Mouse (Mus musculus) forebrain, postnatal 0 days (tissue): Measurements from ENCODE around the gene Sirt4. TPM values are rescaled to one million over a fixed set of nuclear protein-coding genes. Genes with fewer than 3 reads are reported as not detected.
A peak's percentile ranks its signal among the peaks of the same experiment; 100 is the strongest.

Experiments used
- ATAC-seq: fragments of 200-750 bp; cut with Nextera tagmentation; 2 replicates; pipeline ENCODE4 v1.8.0; 2017; ENCODE audit warnings: mild to moderate bottlenecking, moderate library complexity
- DNase-seq: peaks from one replicate; pipeline ENCODE4 v3.0.0-alpha.2; 2015
- H3K27ac ChIP-seq: fragments of 300-500 bp; sonication (generic); 2 replicates; pipeline ENCODE4 v1.5.1; 2014; ENCODE audit warnings: low read depth, mild to moderate bottlenecking, antibody characterized with exemption, low read length, moderate library complexity, mixed read lengths
- H3K27me3 ChIP-seq: fragments of 300-500 bp; sonication (generic); 2 replicates; pipeline ENCODE4 v1.6.1; 2014; ENCODE audit warnings: mild to moderate bottlenecking, low read length, mixed read lengths; ENCODE audit not compliant: insufficient read depth
- H3K36me3 ChIP-seq: fragments of 300-500 bp; sonication (generic); 2 replicates; pipeline ENCODE4 v1.6.1; 2014; ENCODE audit warnings: mild to moderate bottlenecking, moderate library complexity; ENCODE audit not compliant: insufficient read depth
- H3K4me1 ChIP-seq: fragments of 300-500 bp; sonication (generic); 2 replicates; pipeline ENCODE4 v1.6.1; 2014; ENCODE audit warnings: antibody characterized with exemption; ENCODE audit not compliant: insufficient read depth
- H3K4me2 ChIP-seq: fragments of 300-500 bp; sonication (generic); 2 replicates; pipeline ENCODE4 v1.6.1; 2014; ENCODE audit warnings: low read depth, mild to moderate bottlenecking, moderate library complexity
- H3K4me3 ChIP-seq: fragments of 300-500 bp; sonication (generic); 2 replicates; pipeline ENCODE4 v1.5.1; 2014; ENCODE audit warnings: low read depth, low read length, mixed read lengths
- H3K9ac ChIP-seq: fragments of 300-500 bp; sonication (generic); 2 replicates; pipeline ENCODE4 v1.6.1; 2014; ENCODE audit warnings: mild to moderate bottlenecking
- H3K9me3 ChIP-seq: fragments of 300-500 bp; sonication (generic); 2 replicates; pipeline ENCODE4 v1.6.1; 2016; ENCODE audit warnings: low read length
- CTCF ChIP-seq: sonication (generic); IDR thresholded peaks from 2 replicates; pipeline ENCODE4 v1.5.1; 2016; ENCODE audit warnings: antibody characterized with exemption, control low read depth, low read depth
- WGBS: fragments of 180-500 bp; shearing (Covaris S2); extraction: QIAGEN DNeasy Blood & Tissue Kit; methylation state at CpG from one replicate; pipeline ENCODE4 v1.1.7; 2014; 5-methylcytosine and 5-hydroxymethylcytosine counted together
- polyA plus RNA-seq: library from polyadenylated mRNA; unstranded; fragments of >200 nt; fragmentation: Nextera tagmentation; extraction: Ambion mirVana; gene quantifications from 2 replicates; pipeline ENCODE4 v1.2.1, GENCODE M21; 2015
- total RNA-seq: library from RNA; depleted of rRNA; stranded (reverse); fragments of >200 nt; gene quantifications from 2 replicates; pipeline ENCODE4 v1.2.3, GENCODE M21; 2014

The Sirt4 gene
- total and polyA plus RNA-seq, 2 experiments from 2014 or later = 18.3 to 36.3 TPM

GRCm38 (mm10) chr5:115469791-115470190 lies 14.7 kb downstream of the Sirt4 start:
- Histone ChIP-seq H3K9ac (no peak overlapping the region), H3K4me3 (no peak overlapping the region), H3K4me2 (no peak overlapping the region), H3K27me3 (no peaks in the 10 kb centered on the region), H3K9me3 (no peaks in the 10 kb centered on the region), H3K4me1 (no peaks in the 10 kb centered on the region), H3K36me3 (no peaks in the 10 kb centered on the region), H3K27ac (no peak overlapping the region)
- no peak for ATAC-seq
- no peak for DNase-seq
- TF ChIP-seq CTCF = no peak
- 68% methylated on average over 6 of the region's 6 CpGs for WGBS

DNA sequence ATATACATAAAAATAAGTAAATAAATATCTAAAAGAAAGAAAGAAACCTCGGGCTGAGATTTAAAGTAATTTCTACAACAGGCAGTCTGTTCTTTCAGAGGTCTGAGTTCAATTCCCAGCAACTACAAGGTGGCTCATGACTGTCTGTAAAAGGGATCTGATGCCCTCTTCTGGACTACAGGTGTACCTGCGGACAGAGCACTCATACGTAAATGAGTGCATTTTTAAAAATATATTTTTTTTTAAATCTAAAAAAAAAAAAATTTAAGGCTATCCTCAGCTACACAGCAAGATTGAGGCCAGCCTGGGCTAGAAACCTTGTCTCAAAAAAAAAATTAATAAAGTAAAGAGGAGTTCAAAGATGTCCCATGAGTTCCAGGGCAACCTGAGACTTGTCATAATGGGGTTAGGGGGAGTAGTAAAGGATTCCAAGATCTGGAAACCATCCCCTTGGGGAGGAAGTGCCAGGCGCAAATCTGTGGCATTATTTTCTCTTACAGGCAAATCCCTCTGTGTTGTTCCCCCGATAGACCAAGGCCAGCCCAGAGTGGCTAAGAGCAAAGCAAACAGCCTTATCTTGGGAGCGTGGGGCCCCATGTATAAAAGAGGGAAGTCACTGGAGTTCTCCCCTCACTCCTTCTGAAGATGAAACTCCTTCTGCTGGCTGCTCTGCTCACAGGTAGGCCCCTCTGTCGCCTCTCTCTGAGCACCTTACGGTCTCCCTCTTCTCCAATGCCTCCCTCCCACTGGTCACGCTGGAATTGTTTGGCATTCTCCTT lies 18.7 kb downstream of the Sirt4 start, which contains the start of gene Pla2g1b:
TSS of gene Pla2g1b (plus strand) at position 621 of the 779 bp plus-strand sequence.
- Histone ChIP-seq H3K36me3 (no peaks in the 10 kb centered on the region), H3K9ac (no peak within 1 kb of the TSS), H3K27ac (no peak within 1 kb of the TSS), H3K4me3 (no peak within 1 kb of the TSS), H3K4me1 (no peaks in the 10 kb centered on the region), H3K4me2 (no peak within 1 kb of the TSS), H3K27me3 (no peaks in the 10 kb centered on the region), H3K9me3 (no peaks in the 10 kb centered on the region)
- DNase-seq (no peak), ATAC-seq (no peak)
- peak; percentile 39 for TF ChIP-seq CTCF
- WGBS = 51% methylated on average over 9 of the region's 9 CpGs

GRCm38 (mm10) chr5:115464408-115465115 lies 20.0 kb downstream of the Sirt4 start:
- Histone ChIP-seq H3K4me1 (no peaks in the 10 kb centered on the region), H3K27me3 (no peaks in the 10 kb centered on the region), H3K36me3 (no peaks in the 10 kb centered on the region), H3K4me3 (no peak overlapping the region), H3K27ac (no peak overlapping the region), H3K9ac (no peak overlapping the region), H3K4me2 (no peak overlapping the region), H3K9me3 (no peaks in the 10 kb centered on the region)
- TF ChIP-seq CTCF = no peak
- no peak for ATAC-seq
- WGBS = 82% methylated on average over 18 of the region's 18 CpGs
- DNase-seq = no peak

DNA sequence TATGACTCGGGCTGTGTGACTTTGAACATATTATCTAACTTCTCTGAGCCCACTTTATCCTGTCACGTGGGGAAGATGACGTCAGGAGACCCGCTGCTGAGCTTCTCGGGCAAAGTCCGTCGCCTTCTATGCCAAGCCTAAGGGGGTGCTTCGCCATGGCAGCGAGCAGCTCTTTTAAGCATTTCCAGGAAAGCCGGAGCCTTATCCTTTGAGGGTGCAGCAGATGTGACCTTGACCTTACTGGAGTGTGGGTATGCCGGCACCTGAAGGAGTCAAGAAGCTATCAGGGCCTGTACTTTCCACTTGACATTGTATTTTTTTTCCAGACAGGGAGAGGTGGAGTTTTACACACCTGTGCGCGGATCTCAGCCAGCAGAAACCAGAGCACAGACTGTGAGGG lies 25.6 kb downstream of the Sirt4 start:
- no peak overlapping the region for H3K9ac ChIP-seq
- DNase-seq (no peak), ATAC-seq (no peak)
- H3K4me3 ChIP-seq = no peak overlapping the region
- H3K4me1 ChIP-seq = no peaks in the 10 kb centered on the region
- no peaks in the 10 kb centered on the region for H3K9me3 ChIP-seq
- peaks cover 9% of the 10 kb centered on the region; the same call in 1 of the 2 replicates for H3K36me3 ChIP-seq
- H3K27ac ChIP-seq = no peak overlapping the region
- H3K4me2 ChIP-seq = no peak overlapping the region
- H3K27me3 ChIP-seq = no peaks in the 10 kb centered on the region
- no peak for TF ChIP-seq CTCF
- WGBS = 66% methylated on average over 13 of the region's 13 CpGs

DNA sequence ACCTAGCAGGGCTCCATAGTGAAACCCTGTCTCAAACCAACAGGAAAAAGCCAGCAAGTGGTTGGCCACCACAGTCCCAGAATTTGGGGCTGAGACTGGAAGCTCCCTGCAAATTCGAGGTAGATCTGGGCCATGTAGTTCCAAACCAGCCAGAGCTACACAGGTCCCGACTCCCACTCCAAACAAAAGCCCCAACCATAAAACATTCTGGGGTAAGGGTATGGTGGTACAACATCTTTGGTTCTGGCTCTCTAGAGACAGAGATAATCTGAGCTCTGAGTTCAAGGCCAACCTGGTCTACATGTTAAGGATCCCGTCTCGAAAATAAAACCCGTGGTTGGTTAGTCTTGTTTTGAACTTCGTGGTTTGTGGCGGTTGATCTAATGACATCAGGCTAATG lies 28.7 kb downstream of the Sirt4 start:
- Histone ChIP-seq H3K27ac (no peak overlapping the region), H3K9me3 (no peaks in the 10 kb centered on the region), H3K27me3 (no peaks in the 10 kb centered on the region), H3K9ac (no peak overlapping the region), H3K4me1 (no peaks in the 10 kb centered on the region), H3K4me2 (no peak overlapping the region), H3K4me3 (no peak overlapping the region), H3K36me3 (peaks cover 38% of the 10 kb centered on the region)
- no peak for TF ChIP-seq CTCF
- ATAC-seq (no peak), DNase-seq (no peak)
- 77% methylated on average over 7 of the region's 7 CpGs for WGBS

GRCm38 (mm10) chr5:115454422-115455090 lies 30.0 kb downstream of the Sirt4 start:
- DNase-seq (no peak), ATAC-seq (no peak)
- Histone ChIP-seq H3K27me3 (no peaks in the 10 kb centered on the region), H3K27ac (no peak overlapping the region), H3K9ac (no peak overlapping the region), H3K4me3 (no peak overlapping the region), H3K36me3 (peaks cover 49% of the 10 kb centered on the region), H3K4me2 (no peak overlapping the region), H3K4me1 (no peaks in the 10 kb centered on the region), H3K9me3 (no peaks in the 10 kb centered on the region)
- TF ChIP-seq CTCF = no peak
- 77% methylated on average over 12 of the region's 12 CpGs for WGBS
